Mouse (Mus musculus): ENCODE measurements around the gene Cep41. TPM values are rescaled to one million over a fixed set of nuclear protein-coding genes. Genes with fewer than 3 reads are reported as not detected.

Gene Cep41
- polyA plus RNA-seq (2015; fragmentation: Nextera tagmentation; extraction: Ambion mirVana), result 5.9 and 7.3 TPM in 2 replicates

GRCm38 (mm10) chr6:30693350-30693991 is at the start of gene Cep41:
Cep41 (minus strand) TSS chr6:30693749.

GRCm38 (mm10) chr6:30723331-30723730 is 29.8 kb upstream of the Cep41 start, which contains the start of gene Mest:
Mest (plus strand) TSS chr6:30723547.

GRCm38 (mm10) chr6:30638674-30639268 is 54.8 kb downstream of the Cep41 start, which contains the start of gene Cpa1:
Cpa1 (plus strand) TSS chr6:30639218.

GRCm38 (mm10) chr6:30610710-30611109 is 82.8 kb downstream of the Cep41 start, which contains the start of gene Cpa5:
Cpa5 (plus strand) TSS chr6:30611010.

MicroRNAs encoded within 50 kb of the gene (microRNA counts, 519-probe panel; counts per million panel counts)
- microRNA mmu-miR-335-3p (3,206 counts per million, percentile 52 among the panel's probes with 10 or more counts), microRNA mmu-miR-335-5p (4,936 counts per million, percentile 92 among the panel's probes with 10 or more counts)

Small RNA genes within 50 kb of the gene (microRNA-seq; reads per million reads assigned to microRNA genes)
- gene Mir335, result 38,244 reads per million, percentile 97 among the genes with 10 or more reads in this experiment

Other genes with a start within 250 kb of the Cep41 start
- 14.9 and 15.1 TPM in 2 replicates for gene Tmem209, start 184.0 kb downstream of the Cep41 start, polyA plus RNA-seq (2015; fragmentation: Nextera tagmentation; extraction: Ambion mirVana)
- gene Ssmem1, start 183.9 kb downstream of the Cep41 start, polyA plus RNA-seq (2015; fragmentation: Nextera tagmentation; extraction: Ambion mirVana), result not detected in 2 replicates
- gene Cpa2, start 152.2 kb downstream of the Cep41 start, polyA plus RNA-seq (2015; fragmentation: Nextera tagmentation; extraction: Ambion mirVana), result 2.1 and 3.9 TPM in 2 replicates
- 0.25 and 0.64 TPM in 2 replicates for gene Cpa4, start 125.4 kb downstream of the Cep41 start, polyA plus RNA-seq (2015; fragmentation: Nextera tagmentation; extraction: Ambion mirVana)
- 0.06 TPM in 1 of 2 replicates, not detected in the other for gene Cpa5, start 82.7 kb downstream of the Cep41 start, polyA plus RNA-seq (2015; fragmentation: Nextera tagmentation; extraction: Ambion mirVana)
- 0.53 and 0.62 TPM in 2 replicates for gene Cpa1, start 54.5 kb downstream of the Cep41 start, polyA plus RNA-seq (2015; fragmentation: Nextera tagmentation; extraction: Ambion mirVana)
- 181 and 191 TPM in 2 replicates for gene Mest, start 29.8 kb upstream of the Cep41 start, polyA plus RNA-seq (2015; fragmentation: Nextera tagmentation; extraction: Ambion mirVana)
- gene Copg2, start 203.0 kb upstream of the Cep41 start, polyA plus RNA-seq (2015; fragmentation: Nextera tagmentation; extraction: Ambion mirVana), result 16.3 and 18.2 TPM in 2 replicates
- 0.18 TPM in 1 of 2 replicates, not detected in the other for gene Tsga13, start 221.8 kb upstream of the Cep41 start, polyA plus RNA-seq (2015; fragmentation: Nextera tagmentation; extraction: Ambion mirVana)